Mouse (Mus musculus) cortical plate, adult 2 months (tissue): ENCODE measurements around the gene Kirrel.

Experiments
- CTCF ChIP-seq: fragments of 200-500 bp; IDR thresholded peaks from 2 replicates; pipeline ENCODE4 v1.5.1; 2011; ENCODE audit warnings: mild to moderate bottlenecking, control low read depth, low read length; ENCODE audit not compliant: insufficient read depth; ENCODE audit errors: extremely low read depth
- POLR2A ChIP-seq: fragments of 200-500 bp; IDR thresholded peaks from 2 replicates; pipeline ENCODE4 v1.6.1; 2011; ENCODE audit warnings: mild to moderate bottlenecking, low read length, control low read depth; ENCODE audit not compliant: insufficient read depth; ENCODE audit errors: extremely low read depth

DNA sequence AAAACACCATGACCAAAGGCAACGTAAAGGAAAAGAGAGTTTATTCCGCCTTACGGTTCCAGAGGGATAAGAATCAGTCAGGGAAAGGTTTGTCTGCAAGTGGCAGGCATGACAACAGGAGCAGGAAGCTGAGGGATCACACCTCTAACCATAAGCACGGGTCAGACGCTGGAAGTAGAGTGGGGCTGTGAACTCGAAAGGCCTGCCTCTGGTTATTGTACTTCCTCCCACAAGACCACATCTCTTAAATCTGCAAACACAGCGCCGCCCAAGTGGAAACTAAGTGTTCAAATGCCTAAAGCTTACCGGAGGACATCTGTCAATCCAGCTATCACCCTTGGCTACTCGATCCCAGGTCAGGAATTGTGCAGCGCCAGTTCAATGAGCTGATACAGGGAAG is 40.6 kb upstream of the Kirrel start:
- TF ChIP-seq CTCF (no peak), POLR2A (no peak)
